Mouse (Mus musculus) heart, postnatal 25 days (tissue): Measurements from ENCODE around the gene Cyp1a1. TPM values are rescaled to one million over a fixed set of nuclear protein-coding genes. Genes with fewer than 3 reads are reported as not detected.
"Not testable (repeated sequence)": the region's sequence is repeated elsewhere in the genome, so short reads cannot be mapped to it uniquely, and the experiment has no call there.

Experiments used
- DNase-seq: peaks from one replicate; pipeline ENCODE4 v3.0.0; 2022; ENCODE audit warnings: low spot score
- intact Hi-C: fragments of 180-260 bp; cut with DNase I; formaldehyde crosslinking; loops from one replicate; pipeline ENCODE4 v1.15.1; 2025
- total RNA-seq, 2 experiments: library from RNA; stranded (reverse); gene quantifications; 2 replicates each; pipeline ENCODE4 v1.2.3; 2021

Cyp1a1 gene
- total RNA-seq, 2 experiments from 2014 or later: 0.08 TPM; not detected in 1

GRCm38 (mm10) chr9:57694108-57694507, 6.4 kb downstream of the Cyp1a1 start:
- intact Hi-C loops: no loop called here
- DNase-seq: no peak

- intact Hi-C loops: no loop called here
- peak; percentile 14 for DNase-seq
These were observed 8.9 kb downstream of the Cyp1a1 start for GRCm38 (mm10) chr9:57696380-57697285.

- intact Hi-C loops: no loop called here
- DNase-seq: no peak
These were observed 9.7 kb downstream of the Cyp1a1 start for GRCm38 (mm10) chr9:57697380-57697779.

GRCm38 (mm10) chr9:57698466-57699150, 10.9 kb downstream of the Cyp1a1 start:
- intact Hi-C loops: no loop called here
- DNase-seq: no peak

- DNase-seq: no peak
- intact Hi-C loops: loop anchor here (5.0 kb wide), 2 partner anchors 36 to 44 kb away; no protein-coding TSS in a partner anchor
These were observed 18.8 kb downstream of the Cyp1a1 start for GRCm38 (mm10) chr9:57706496-57706895.

- intact Hi-C loops: loop anchor here (5.0 kb wide), 2 partner anchors 34 to 46 kb away; no protein-coding TSS in a partner anchor
These were observed 20.5 kb downstream of the Cyp1a1 start, which contains the start of gene Edc3 for GRCm38 (mm10) chr9:57708068-57708719. Gene Edc3 (plus strand): TSS chr9:57708540.

GRCm38 (mm10) chr9:57708720-57709274, 21.1 kb downstream of the Cyp1a1 start:
- DNase-seq: no peak
- intact Hi-C loops: loop anchor here (5.0 kb wide), 2 partner anchors 34 to 46 kb away; no protein-coding TSS in a partner anchor

More at GRCm38 (mm10) chr9:57708068-57708719, 20.5 kb downstream of the Cyp1a1 start, which contains the start of gene Edc3:
- DNase-seq: peak; percentile 78

GRCm38 (mm10) chr9:57710214-57710613, 22.5 kb downstream of the Cyp1a1 start:
- DNase-seq, intact Hi-C loops: not testable (repeated sequence)

GRCm38 (mm10) chr9:57712194-57712593, 24.5 kb downstream of the Cyp1a1 start:
- intact Hi-C loops: no loop called here
- DNase-seq: no peak

GRCm38 (mm10) chr9:57718408-57718807, 30.7 kb downstream of the Cyp1a1 start:
- intact Hi-C loops: no loop called here
- no peak for DNase-seq

GRCm38 (mm10) chr9:57720736-57721135, 33.0 kb downstream of the Cyp1a1 start:
- intact Hi-C loops: no loop called here
- no peak for DNase-seq

- DNase-seq: no peak
- intact Hi-C loops: no loop called here
These were observed 34.6 kb downstream of the Cyp1a1 start for GRCm38 (mm10) chr9:57722371-57722770.

- intact Hi-C loops: no loop called here
- DNase-seq: peak; percentile 80
These were observed 35.6 kb downstream of the Cyp1a1 start for GRCm38 (mm10) chr9:57723315-57723715.

- intact Hi-C loops: no loop called here
- no peak for DNase-seq
These were observed 36.1 kb downstream of the Cyp1a1 start for GRCm38 (mm10) chr9:57723796-57724195.

- intact Hi-C loops: no loop called here
- DNase-seq: no peak
These were observed 37.0 kb downstream of the Cyp1a1 start for GRCm38 (mm10) chr9:57724701-57725100.

- no peak for DNase-seq
- intact Hi-C loops: no loop called here
These were observed 40.6 kb downstream of the Cyp1a1 start for GRCm38 (mm10) chr9:57728312-57728711.

GRCm38 (mm10) chr9:57733606-57734005, 45.9 kb downstream of the Cyp1a1 start:
- intact Hi-C loops: no loop called here
- no peak for DNase-seq

GRCm38 (mm10) chr9:57739863-57740262, 52.1 kb downstream of the Cyp1a1 start:
- DNase-seq: no peak
- intact Hi-C loops: loop anchor here (2.0 to 5.0 kb wide), 2 partner anchors 13 to 33 kb away; partner anchors contain the start of gene Edc3

- intact Hi-C loops: loop anchor here (1.0 to 5.0 kb wide), 2 partner anchors 37 to 85 kb away; partner anchors contain the start of gene Edc3
These were observed 56.8 kb downstream of the Cyp1a1 start for GRCm38 (mm10) chr9:57744462-57745091.

More at GRCm38 (mm10) chr9:57744462-57745091, 56.8 kb downstream of the Cyp1a1 start:
- no peak for DNase-seq
